Mouse (Mus musculus): ENCODE measurements around the gene Gm32742.

DNA sequence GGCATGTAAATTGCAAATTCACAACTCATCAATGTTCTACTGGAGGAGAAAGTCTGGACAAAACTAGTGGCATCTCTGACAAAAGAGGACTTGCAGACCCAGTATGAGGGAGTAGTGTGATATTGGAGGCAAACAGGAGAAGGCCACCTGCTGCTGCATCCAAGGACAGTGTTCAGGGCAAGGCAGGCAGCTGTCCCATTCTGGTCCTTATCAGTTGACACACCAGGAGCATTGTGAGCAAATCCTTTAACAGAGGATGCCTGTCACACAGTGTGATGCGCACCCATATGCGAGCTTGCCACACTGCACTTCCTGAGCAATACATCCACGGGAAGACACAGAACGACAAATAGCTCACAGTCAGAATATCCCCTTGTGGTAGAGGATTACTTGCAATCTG, 50.5 kb downstream of the Gm32742 start:
- TF ChIP-seq CTCF (IDR thresholded peaks at IDR 0.05; ENCODE audit: control insufficient read depth, insufficient read depth, insufficient read length) = no peak
- no peak for TF ChIP-seq USF1 (IDR thresholded peaks at IDR 0.05; ENCODE audit: low read depth)
- no peak for TF ChIP-seq MAX (IDR thresholded peaks at IDR 0.05)
- TF ChIP-seq FOSL1 (IDR thresholded peaks at IDR 0.05; ENCODE audit: insufficient read depth, low read length, poor library complexity, severe bottlenecking) = no peak
- no peak for TF ChIP-seq MYOG (IDR thresholded peaks at IDR 0.05; ENCODE audit: control insufficient read depth, extremely low read depth, insufficient read length)
- no peak for TF ChIP-seq MYOD1 (IDR thresholded peaks at IDR 0.05; ENCODE audit: control insufficient read depth, insufficient read length, low read depth)
- no peak for TF ChIP-seq CEBPB (IDR thresholded peaks at IDR 0.05; ENCODE audit: low read depth)
